Mouse (Mus musculus) CH12.LX (cell line): ENCODE measurements around the gene Ctdspl. TPM values are rescaled to one million over a fixed set of nuclear protein-coding genes. Genes with fewer than 3 reads are reported as not detected.

Experiments
- DNase-seq: peaks from one replicate; pipeline ENCODE4 v3.0.0-alpha.2; 2013; ENCODE audit errors: extremely low read depth
- H3K27ac ChIP-seq: 2 replicates; pipeline ENCODE4 v1.5.1; 2012; ENCODE audit warnings: low read depth, mild to moderate bottlenecking, control low read depth, moderate library complexity; ENCODE audit not compliant: insufficient read depth
- H3K27me3 ChIP-seq: replicated peaks from 2 replicates; pipeline ENCODE3; 2012; ENCODE audit warnings: inconsistent platforms
- H3K36me3 ChIP-seq, 2 experiments: replicated peaks in 1 of 2; 2 replicates each; pipeline versions ENCODE3 to v1.6.1; 2012; ENCODE audit warnings: inconsistent platforms in 1 of 2, low read length in 1 of 2, mild to moderate bottlenecking in 1 of 2, mixed read lengths in 1 of 2, moderate library complexity in 1 of 2; ENCODE audit not compliant: control insufficient read depth in 1 of 2, insufficient read depth in 1 of 2
- H3K4me1 ChIP-seq, 2 experiments: 2 replicates each; pipeline ENCODE4 v1.6.1; 2012; ENCODE audit warnings: inconsistent platforms in 1 of 2, moderate library complexity in 1 of 2; ENCODE audit not compliant: insufficient read depth in 2 of 2, control insufficient read depth in 1 of 2
- H3K4me2 ChIP-seq: 2 replicates; pipeline ENCODE4 v1.6.1; 2012; ENCODE audit warnings: low read depth, mild to moderate bottlenecking, control low read depth; ENCODE audit not compliant: poor library complexity, insufficient read depth, severe bottlenecking
- H3K4me3 ChIP-seq, 3 experiments: fragments of 150-350 bp in 1 of 3; sonication (generic) in 1 of 3; replicated peaks in 1 of 3; 2 replicates each; pipeline versions ENCODE3 to v1.5.1; 2011 to 2012; ENCODE audit warnings: low read depth in 2 of 3, low read length in 2 of 3, mild to moderate bottlenecking in 2 of 3, moderate library complexity in 2 of 3, control low read depth in 1 of 3, improper control_type of control experiment in 1 of 3, inconsistent platforms in 1 of 3, mixed read lengths in 1 of 3; ENCODE audit not compliant: poor library complexity in 1 of 3
- H3K79me2 ChIP-seq: replicated peaks from 2 replicates; pipeline ENCODE4 v1.6.1; 2012; ENCODE audit warnings: mild to moderate bottlenecking, moderate library complexity; ENCODE audit not compliant: control insufficient read depth, poor library complexity, insufficient read depth, severe bottlenecking; ENCODE audit errors: extremely low read depth
- H3K9ac ChIP-seq: 2 replicates; pipeline ENCODE4 v1.6.1; 2012; ENCODE audit warnings: low read depth, mild to moderate bottlenecking, control low read depth, moderate library complexity; ENCODE audit not compliant: insufficient read depth
- H3K9me3 ChIP-seq: replicated peaks from 2 replicates; pipeline ENCODE3; 2012; ENCODE audit warnings: low read length, inconsistent platforms, mixed read lengths
- CTCF ChIP-seq, 2 experiments: IDR thresholded peaks in 1 of 2; conservative IDR thresholded peaks in 1 of 2; 2 replicates each; pipeline ENCODE4 v1.5.1; 2011 to 2012; ENCODE audit warnings: low read depth in 2 of 2, low read length in 2 of 2, improper control_type of control experiment in 1 of 2, inconsistent platforms in 1 of 2, mild to moderate bottlenecking in 1 of 2, moderate library complexity in 1 of 2
- EP300 ChIP-seq: IDR thresholded peaks from 2 replicates; pipeline ENCODE4 v1.6.1; 2011; ENCODE audit warnings: low read length, improper control_type of control experiment
- ETS1 ChIP-seq: conservative IDR thresholded peaks from 2 replicates; pipeline ENCODE4 v1.6.1; 2012; ENCODE audit warnings: low read depth, mild to moderate bottlenecking, inconsistent platforms, low read length, improper control_type of control experiment, moderate library complexity
- GABPA ChIP-seq: IDR thresholded peaks from 2 replicates; pipeline ENCODE4 v1.6.1; 2012; ENCODE audit warnings: low read depth, low read length, improper control_type of control experiment, inconsistent platforms; ENCODE audit not compliant: insufficient replicate concordance
- JUN ChIP-seq: IDR thresholded peaks from 2 replicates; pipeline ENCODE4 v1.6.1; 2011; ENCODE audit warnings: low read depth, mild to moderate bottlenecking, low read length, improper control_type of control experiment, moderate library complexity; ENCODE audit not compliant: insufficient read depth
- MAFK ChIP-seq: IDR thresholded peaks from 2 replicates; pipeline ENCODE4 v1.6.1; 2011; ENCODE audit warnings: low read length, improper control_type of control experiment; ENCODE audit not compliant: insufficient replicate concordance
- MAX ChIP-seq: IDR thresholded peaks from 2 replicates; pipeline ENCODE4 v1.6.1; 2011; ENCODE audit warnings: low read length, improper control_type of control experiment
- MAZ ChIP-seq: IDR thresholded peaks from 2 replicates; pipeline ENCODE4 v1.6.1; 2012; ENCODE audit warnings: low read depth, mild to moderate bottlenecking, inconsistent platforms, low read length, improper control_type of control experiment, moderate library complexity
- MXI1 ChIP-seq: IDR thresholded peaks from 2 replicates; pipeline ENCODE4 v1.6.1; 2011; ENCODE audit warnings: mild to moderate bottlenecking, low read depth, low read length, improper control_type of control experiment
- NRF1 ChIP-seq: IDR thresholded peaks from 2 replicates; pipeline ENCODE4 v1.6.1; 2014; ENCODE audit warnings: low read depth, mild to moderate bottlenecking, inconsistent platforms, low read length, improper control_type of control experiment, moderate library complexity
- POLR2A ChIP-seq: IDR thresholded peaks from 2 replicates; pipeline ENCODE4 v1.6.1; 2011; ENCODE audit warnings: low read depth, mild to moderate bottlenecking, improper control_type of control experiment, low read length
- RAD21 ChIP-seq: IDR thresholded peaks from 2 replicates; pipeline ENCODE4 v1.6.1; 2011; ENCODE audit warnings: low read depth, mild to moderate bottlenecking, low read length, improper control_type of control experiment, moderate library complexity
- RCOR1 ChIP-seq: conservative IDR thresholded peaks from 2 replicates; pipeline ENCODE4 v1.6.1; 2012; ENCODE audit warnings: low read depth, mild to moderate bottlenecking, inconsistent platforms, low read length, improper control_type of control experiment
- SMC3 ChIP-seq: IDR thresholded peaks from 2 replicates; pipeline ENCODE4 v1.6.1; 2011; ENCODE audit warnings: low read depth, low read length, improper control_type of control experiment
- TBP ChIP-seq: conservative IDR thresholded peaks from 2 replicates; pipeline ENCODE4 v1.6.1; 2011; ENCODE audit warnings: low read depth, low read length, improper control_type of control experiment
- UBTF ChIP-seq: IDR thresholded peaks from 2 replicates; pipeline ENCODE4 v1.6.1; 2012; ENCODE audit warnings: low read depth, mild to moderate bottlenecking, inconsistent platforms, low read length, improper control_type of control experiment, moderate library complexity
- USF2 ChIP-seq: conservative IDR thresholded peaks from 2 replicates; pipeline ENCODE4 v1.6.1; 2011; ENCODE audit warnings: low read depth, low read length, improper control_type of control experiment
- ZKSCAN1 ChIP-seq: IDR thresholded peaks from 2 replicates; pipeline ENCODE4 v1.6.1; 2012; ENCODE audit warnings: low read depth, inconsistent platforms, low read length, improper control_type of control experiment, borderline replicate concordance
- ZMIZ1 ChIP-seq: IDR thresholded peaks from 2 replicates; pipeline ENCODE4 v1.6.1; 2012; ENCODE audit warnings: low read depth, mild to moderate bottlenecking, inconsistent platforms, low read length, improper control_type of control experiment
- dilution Hi-C: fragments of 300-500 bp; cut with MboI; formaldehyde crosslinking; loops from 2 replicates; pipeline ENCODE4 v1.14.3; 2020; ENCODE audit warnings: low sequenced_read_pairs; ENCODE audit not compliant: extremely low pct_unique_long_range_greater_than_20kb, extremely low pct_ligation_motif_present
- in situ Hi-C: fragments of 300-500 bp; cut with MboI; formaldehyde crosslinking; loops from 3 replicates; pipeline ENCODE4 v1.14.3; 2019; ENCODE audit warnings: low sequenced_read_pairs, low pct_ligation_motif_present, low pct_unique_long_range_greater_than_20kb, mixed read lengths
- polyA plus RNA-seq: library from polyadenylated mRNA; unstranded; fragments of >175 nt; gene quantifications from 2 replicates; pipeline ENCODE4 v1.2.1, GENCODE M21; 2012; ENCODE audit warnings: low read depth; ENCODE audit not compliant: insufficient read length
- total RNA-seq, 2 experiments: library from RNA; depleted of rRNA; stranded (reverse); fragments of 300-350 nt in 1 of 2; fragments of >200 nt in 1 of 2; gene quantifications; 2 replicates each; pipeline ENCODE4 v1.2.3; 2012 to 2014

Ctdspl gene
- total and polyA plus RNA-seq, 3 experiments: not detected

DNA sequence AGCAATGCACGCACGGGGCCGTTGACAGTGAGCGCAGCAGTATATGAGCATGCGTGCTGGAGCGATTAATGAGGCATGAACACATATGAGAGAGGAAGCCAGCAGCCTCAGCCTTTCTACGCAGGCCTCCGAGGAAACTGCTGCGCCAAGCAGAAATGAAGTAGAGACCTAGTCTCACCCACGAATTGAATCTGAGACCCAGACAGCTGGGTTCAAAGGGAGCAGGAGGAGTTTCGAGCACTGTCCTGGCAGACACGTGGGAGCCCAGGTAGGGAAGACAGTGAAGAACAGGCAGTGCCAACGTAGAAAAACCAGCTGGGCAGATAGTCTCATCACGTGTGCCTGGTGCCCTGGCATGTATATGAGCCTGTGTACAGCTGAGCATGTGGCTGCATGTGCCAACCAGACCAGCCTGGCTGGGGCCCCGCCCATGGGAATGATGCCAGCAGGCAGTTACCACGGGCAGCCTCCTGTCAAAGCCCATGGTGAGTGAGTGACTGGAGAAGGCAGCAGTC is 6.5 kb upstream of the Ctdspl start:
- Histone ChIP-seq H3K36me3 (no peaks in the 10 kb centered on the region), H3K4me1 (peaks cover 0 to 3% of the 10 kb centered on the region in 2 experiments; a peak in 1 of 4 replicates), H3K27me3 (peaks cover 62% of the 10 kb centered on the region), H3K27ac (no peak overlapping the region), H3K4me3 (no peak overlapping the region), H3K9ac (no peak overlapping the region), H3K9me3 (peaks cover 5% of the 10 kb centered on the region)
- dilution Hi-C loops: no loop called here
- in situ Hi-C loops: loop anchor here (5.0 to 25.0 kb wide), 3 partner anchors 103 to 332 kb away; no protein-coding TSS in a partner anchor
- no peak for TF ChIP-seq ZKSCAN1
- TF ChIP-seq NRF1: no peak
- TF ChIP-seq MAX: no peak
- no peak for TF ChIP-seq EP300
- no peak for TF ChIP-seq RCOR1
- no peak for TF ChIP-seq MXI1
- no peak for TF ChIP-seq TBP
- TF ChIP-seq JUN: no peak
- no peak for TF ChIP-seq MAZ
- TF ChIP-seq RAD21: no peak
- no peak for TF ChIP-seq GABPA
- no peak for TF ChIP-seq SMC3
- no peak for TF ChIP-seq POLR2A
- no peak for TF ChIP-seq USF2
- no peak for TF ChIP-seq ETS1
- no peak for TF ChIP-seq ZMIZ1
- no peak for TF ChIP-seq MAFK
- no peak for TF ChIP-seq UBTF
- TF ChIP-seq, all 38 proteins: peak for 0
- no peaks in the 10 kb centered on the region for H3K79me2 ChIP-seq
- no peak overlapping the region for H3K4me2 ChIP-seq
- no peak for DNase-seq

DNA sequence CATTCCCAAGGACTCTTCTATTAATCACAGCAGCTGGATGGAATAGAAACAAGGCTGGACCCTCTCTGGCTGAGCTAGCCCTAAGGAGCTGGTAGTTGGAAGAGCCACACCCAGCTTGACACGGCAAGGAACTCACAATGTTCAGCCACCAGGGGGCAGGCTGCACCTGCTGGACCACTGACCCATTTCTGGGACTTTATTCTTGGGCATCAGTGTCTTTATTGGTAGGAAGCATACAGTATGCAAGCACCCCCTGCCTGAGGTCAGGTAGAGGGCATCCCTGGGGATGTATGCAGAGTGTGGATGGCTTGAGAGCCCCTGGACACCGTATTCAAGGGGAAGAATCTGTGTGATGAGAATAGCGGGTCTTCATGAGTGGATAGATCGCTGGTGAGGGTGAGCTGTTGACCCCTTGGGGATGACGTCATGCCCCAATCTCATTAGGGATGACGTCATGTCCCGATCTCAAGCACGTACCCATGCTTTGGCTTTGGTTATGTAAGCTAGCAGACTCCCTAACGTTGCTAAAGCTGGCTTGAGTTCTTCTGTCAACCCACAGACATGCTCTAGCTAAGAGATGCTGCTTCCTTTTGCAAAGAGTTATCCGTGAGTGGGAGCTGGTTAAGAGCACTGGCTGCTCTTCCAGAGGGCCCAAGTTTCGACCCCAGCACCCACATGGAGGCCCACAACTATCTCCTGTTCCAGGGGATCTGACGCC is 5.3 kb upstream of the Ctdspl start:
- in situ Hi-C loops: loop anchor here (5.0 to 25.0 kb wide), 2 partner anchors 101 to 334 kb away; no protein-coding TSS in a partner anchor

More for the DNA sequence above, 5.3 kb upstream of the Ctdspl start:
- peak; percentile 39 for DNase-seq
- Histone ChIP-seq H3K27ac (no peak overlapping the region), H3K4me2 (no peak overlapping the region)
- TF ChIP-seq RAD21: peak; percentile 73
- TF ChIP-seq JUN: no peak; the same call in 1 of the 2 replicates
- peak; percentile 62 to 76 for TF ChIP-seq CTCF (conservative IDR thresholded peaks at IDR 0.05 in 1 of 2, IDR thresholded peaks at IDR 0.05 in 1 of 2; ENCODE audit: low read depth in 2 of 2, low read length in 2 of 2)
- peak; percentile 54 for TF ChIP-seq SMC3
- TF ChIP-seq, all 38 proteins: peak for 3
- H3K9me3 ChIP-seq: peaks cover 6% of the 10 kb centered on the region
- dilution Hi-C loops: no loop called here
- H3K4me1 ChIP-seq: peaks cover 0 to 3% of the 10 kb centered on the region in 2 experiments; a peak in 1 of 4 replicates
- no peaks in the 10 kb centered on the region for H3K79me2 ChIP-seq
- H3K27me3 ChIP-seq: peaks cover 54% of the 10 kb centered on the region
- no peak overlapping the region for H3K4me3 ChIP-seq
- no peak overlapping the region for H3K9ac ChIP-seq
- H3K36me3 ChIP-seq: no peaks in the 10 kb centered on the region
